Mouse (Mus musculus) MEL (cell line): Measurements from ENCODE around the gene Gm20458. TPM values are rescaled to one million over a fixed set of nuclear protein-coding genes. Genes with fewer than 3 reads are reported as not detected.

ENCODE experiments used
- DNase-seq: peaks from one replicate; pipeline ENCODE4 v3.0.0; 2011; ENCODE audit warnings: low read depth, low spot score
- H3K27ac ChIP-seq: 2 replicates; pipeline ENCODE4 v1.5.1; 2012; ENCODE audit warnings: low read depth, mild to moderate bottlenecking, control low read depth, low read length, moderate library complexity; ENCODE audit not compliant: control insufficient read depth
- H3K27me3 ChIP-seq, 2 experiments: fragments of 150-350 bp in 1 of 2; sonication (generic) in 1 of 2; 2 replicates each; pipeline ENCODE4 v1.6.1; 2012; ENCODE audit warnings: low read length in 2 of 2, mild to moderate bottlenecking in 2 of 2, improper control_type of control experiment in 1 of 2, moderate library complexity in 1 of 2; ENCODE audit not compliant: insufficient read depth in 2 of 2, control insufficient read depth in 1 of 2
- H3K36me3 ChIP-seq, 2 experiments: 2 replicates each; pipeline ENCODE4 v1.6.1; 2012 to 2014; ENCODE audit warnings: low read length in 2 of 2, improper control_type of control experiment in 1 of 2, inconsistent platforms in 1 of 2, mild to moderate bottlenecking in 1 of 2; ENCODE audit not compliant: insufficient read depth in 2 of 2, control insufficient read depth in 1 of 2
- H3K4me1 ChIP-seq, 2 experiments: fragments of 150-350 bp in 1 of 2; sonication (generic) in 1 of 2; 2 replicates each; pipeline ENCODE4 v1.6.1; 2012; ENCODE audit warnings: low read length in 2 of 2, improper control_type of control experiment in 1 of 2, mild to moderate bottlenecking in 1 of 2; ENCODE audit not compliant: insufficient read depth in 2 of 2, control insufficient read depth in 1 of 2
- H3K4me3 ChIP-seq, 2 experiments: fragments of 150-350 bp in 1 of 2; sonication (generic) in 1 of 2; 2 replicates each; pipeline ENCODE4 v1.5.1; 2012; ENCODE audit warnings: low read depth in 2 of 2, low read length in 2 of 2, mild to moderate bottlenecking in 2 of 2, moderate library complexity in 2 of 2, control low read depth in 1 of 2, improper control_type of control experiment in 1 of 2; ENCODE audit not compliant: control insufficient read depth in 1 of 2, insufficient read depth in 1 of 2
- H3K79me2 ChIP-seq: 2 replicates; pipeline ENCODE4 v1.6.1; 2012; ENCODE audit warnings: mild to moderate bottlenecking, low read length, moderate library complexity; ENCODE audit not compliant: control insufficient read depth, poor library complexity, insufficient read depth
- H3K9ac ChIP-seq: 2 replicates; pipeline ENCODE4 v1.6.1; 2012; ENCODE audit warnings: low read depth, mild to moderate bottlenecking, control low read depth, low read length, moderate library complexity; ENCODE audit not compliant: control insufficient read depth, poor library complexity, severe bottlenecking
- H3K9me3 ChIP-seq: fragments of 150-350 bp; sonication (generic); replicated peaks from 2 replicates; pipeline ENCODE4 v1.6.1; 2012; ENCODE audit warnings: mild to moderate bottlenecking, low read length, improper control_type of control experiment, moderate library complexity; ENCODE audit not compliant: insufficient read depth
- CHD1 ChIP-seq: IDR thresholded peaks from 2 replicates; pipeline ENCODE4 v1.6.1; 2012; ENCODE audit warnings: low read depth, mild to moderate bottlenecking, inconsistent platforms, low read length, improper control_type of control experiment
- CHD2 ChIP-seq: IDR thresholded peaks from 2 replicates; pipeline ENCODE4 v1.6.1; 2011; ENCODE audit warnings: low read length, improper control_type of control experiment
- CTCF ChIP-seq, 3 experiments: IDR thresholded peaks in 2 of 3; conservative IDR thresholded peaks in 1 of 3; 2 replicates each; pipeline ENCODE4 v1.5.1; 2011 to 2012; ENCODE audit warnings: low read length in 3 of 3, low read depth in 2 of 3, mild to moderate bottlenecking in 2 of 3, improper control_type of control experiment in 1 of 3, inconsistent platforms in 1 of 3, mixed read lengths in 1 of 3, moderate library complexity in 1 of 3; ENCODE audit not compliant: control insufficient read depth in 1 of 3, insufficient read depth in 1 of 3, poor library complexity in 1 of 3, severe bottlenecking in 1 of 3
- ELF1 ChIP-seq: IDR thresholded peaks from 2 replicates; pipeline ENCODE4 v1.6.1; 2014; ENCODE audit warnings: low read depth, mild to moderate bottlenecking, inconsistent platforms, low read length, improper control_type of control experiment, moderate library complexity
- EP300 ChIP-seq, 2 experiments: IDR thresholded peaks; 2 replicates each; pipeline ENCODE4 v1.6.1; 2011; ENCODE audit warnings: improper control_type of control experiment in 2 of 2, low read length in 2 of 2, low read depth in 1 of 2, mild to moderate bottlenecking in 1 of 2
- ETS1 ChIP-seq: IDR thresholded peaks from 2 replicates; pipeline ENCODE4 v1.6.1; 2012; ENCODE audit warnings: low read depth, mild to moderate bottlenecking, inconsistent platforms, low read length, improper control_type of control experiment, moderate library complexity
- HCFC1 ChIP-seq: IDR thresholded peaks from 2 replicates; pipeline ENCODE4 v1.6.1; 2012; ENCODE audit warnings: low read depth, mild to moderate bottlenecking, inconsistent platforms, low read length, improper control_type of control experiment, moderate library complexity
- JUND ChIP-seq: IDR thresholded peaks from 2 replicates; pipeline ENCODE4 v1.6.1; 2011; ENCODE audit warnings: low read depth, mild to moderate bottlenecking, improper control_type of control experiment, low read length
- KAT2A ChIP-seq: conservative IDR thresholded peaks from 2 replicates; pipeline ENCODE4 v1.6.1; 2012; ENCODE audit warnings: low read depth, low read length, improper control_type of control experiment, inconsistent platforms
- MAFK ChIP-seq: IDR thresholded peaks from 2 replicates; pipeline ENCODE4 v1.6.1; 2011; ENCODE audit warnings: low read depth, mild to moderate bottlenecking, low read length, improper control_type of control experiment, borderline replicate concordance
- MAZ ChIP-seq: IDR thresholded peaks from 2 replicates; pipeline ENCODE4 v1.6.1; 2012; ENCODE audit warnings: low read depth, mild to moderate bottlenecking, inconsistent platforms, low read length, improper control_type of control experiment
- MXI1 ChIP-seq: IDR thresholded peaks from 2 replicates; pipeline ENCODE4 v1.6.1; 2011; ENCODE audit warnings: mild to moderate bottlenecking, low read depth, low read length, improper control_type of control experiment
- MYB ChIP-seq: IDR thresholded peaks from 2 replicates; pipeline ENCODE4 v1.6.1; 2011; ENCODE audit warnings: mild to moderate bottlenecking, low read depth, low read length, improper control_type of control experiment
- MYC ChIP-seq: IDR thresholded peaks from 2 replicates; pipeline ENCODE4 v1.6.1; 2011; ENCODE audit warnings: low read depth, mild to moderate bottlenecking, low read length, improper control_type of control experiment, moderate library complexity
- POLR2A ChIP-seq, 2 experiments: IDR thresholded peaks; 2 replicates each; pipeline ENCODE4 v1.6.1; 2011 to 2012; ENCODE audit warnings: low read length in 2 of 2, mild to moderate bottlenecking in 2 of 2, control low read depth in 1 of 2, improper control_type of control experiment in 1 of 2, low read depth in 1 of 2, moderate library complexity in 1 of 2; ENCODE audit not compliant: control insufficient read depth in 1 of 2, insufficient read depth in 1 of 2, poor library complexity in 1 of 2
- POLR2AphosphoS2 ChIP-seq: IDR thresholded peaks from 2 replicates; pipeline ENCODE4 v1.6.1; 2011; ENCODE audit warnings: low read length, improper control_type of control experiment
- POLR2AphosphoS5 ChIP-seq: IDR thresholded peaks from 2 replicates; pipeline ENCODE4 v1.6.1; 2012; ENCODE audit warnings: low read depth, borderline replicate concordance, mild to moderate bottlenecking, inconsistent platforms, low read length, moderate library complexity, mixed read lengths
- RAD21 ChIP-seq: IDR thresholded peaks from 2 replicates; pipeline ENCODE4 v1.6.1; 2011; ENCODE audit warnings: mild to moderate bottlenecking, low read depth, low read length, improper control_type of control experiment
- RCOR1 ChIP-seq: IDR thresholded peaks from 2 replicates; pipeline ENCODE4 v1.6.1; 2012; ENCODE audit warnings: low read depth, mild to moderate bottlenecking, inconsistent platforms, low read length, improper control_type of control experiment
- SIN3A ChIP-seq: IDR thresholded peaks from 2 replicates; pipeline ENCODE4 v1.6.1; 2012; ENCODE audit warnings: low read length, improper control_type of control experiment, inconsistent platforms
- SMC3 ChIP-seq: IDR thresholded peaks from 2 replicates; pipeline ENCODE4 v1.6.1; 2011; ENCODE audit warnings: low read depth, low read length, improper control_type of control experiment
- TAL1 ChIP-seq: IDR thresholded peaks from 2 replicates; pipeline ENCODE4 v1.6.1; 2012; ENCODE audit warnings: mild to moderate bottlenecking, inconsistent platforms, low read length, moderate library complexity, mixed read lengths
- TBP ChIP-seq: IDR thresholded peaks from 2 replicates; pipeline ENCODE4 v1.8.0; 2011; ENCODE audit warnings: low read depth, low read length, improper control_type of control experiment
- TCF12 ChIP-seq: IDR thresholded peaks from 2 replicates; pipeline ENCODE4 v1.6.1; 2014; ENCODE audit warnings: low read depth, mild to moderate bottlenecking, inconsistent platforms, low read length, improper control_type of control experiment, moderate library complexity
- UBTF ChIP-seq: IDR thresholded peaks from 2 replicates; pipeline ENCODE4 v1.6.1; 2012; ENCODE audit warnings: low read depth, mild to moderate bottlenecking, inconsistent platforms, low read length, improper control_type of control experiment, moderate library complexity, borderline replicate concordance; ENCODE audit not compliant: insufficient read depth
- ZC3H11A ChIP-seq: IDR thresholded peaks from 2 replicates; pipeline ENCODE4 v1.6.1; 2012; ENCODE audit warnings: low read depth, mild to moderate bottlenecking, inconsistent platforms, low read length, improper control_type of control experiment
- ZKSCAN1 ChIP-seq: IDR thresholded peaks from 2 replicates; pipeline ENCODE4 v1.6.1; 2012; ENCODE audit warnings: low read depth, mild to moderate bottlenecking, inconsistent platforms, low read length, improper control_type of control experiment, moderate library complexity
- ZMIZ1 ChIP-seq: IDR thresholded peaks from 2 replicates; pipeline ENCODE4 v1.6.1; 2012; ENCODE audit warnings: low read depth, mild to moderate bottlenecking, inconsistent platforms, low read length, improper control_type of control experiment, moderate library complexity
- polyA plus RNA-seq, 2 experiments: library from polyadenylated mRNA; stranded (reverse) in 1 of 2; unstranded in 1 of 2; fragments of >175 nt in 1 of 2; fragments of >200 nt in 1 of 2; gene quantifications; 2 replicates each; pipeline versions ENCODE4 v1.2.1 to v1.2.4; 2012; ENCODE audit warnings: low replicate concordance in 2 of 2, low read depth in 1 of 2; ENCODE audit not compliant: insufficient read length in 2 of 2, insufficient read depth in 1 of 2, missing spikeins in 1 of 2
- total RNA-seq: library from RNA; depleted of rRNA; stranded (reverse); fragments of 300-350 nt; gene quantifications from 2 replicates; pipeline ENCODE4 v1.2.3, GENCODE M21; 2012

Gene Gm20458
- total and polyA plus RNA-seq, 3 experiments, result 1.0 to 19.2 TPM; not detected in 1

- H3K27ac ChIP-seq, result no peak overlapping the region
- DNase-seq, result no peak
- no peaks in the 10 kb centered on the region for H3K9me3 ChIP-seq
- H3K4me3 ChIP-seq, result no peak overlapping the region
- H3K36me3 ChIP-seq, result no peaks in the 10 kb centered on the region
- TF ChIP-seq ZMIZ1, result no peak
- TF ChIP-seq MYC, result no peak
- no peak for TF ChIP-seq MAZ
- TF ChIP-seq ETS1, result no peak
- TF ChIP-seq HCFC1, result no peak
- TF ChIP-seq SMC3, result no peak
- no peak for TF ChIP-seq EP300 (IDR thresholded peaks at IDR 0.05; ENCODE audit: low read depth in 1 of 2, low read length in 2 of 2)
- no peak for TF ChIP-seq JUND
- TF ChIP-seq MAFK, result no peak
- H3K27me3 ChIP-seq, result peaks cover 0 to 6% of the 10 kb centered on the region in 2 experiments; a peak in 3 of 4 replicates
- H3K9ac ChIP-seq, result no peak overlapping the region
- no peaks in the 10 kb centered on the region for H3K79me2 ChIP-seq
- no peaks in the 10 kb centered on the region for H3K4me1 ChIP-seq
Measured at GRCm38 (mm10) chr2:164423464-164423863, 37.3 kb upstream of the Gm20458 start.

DNA sequence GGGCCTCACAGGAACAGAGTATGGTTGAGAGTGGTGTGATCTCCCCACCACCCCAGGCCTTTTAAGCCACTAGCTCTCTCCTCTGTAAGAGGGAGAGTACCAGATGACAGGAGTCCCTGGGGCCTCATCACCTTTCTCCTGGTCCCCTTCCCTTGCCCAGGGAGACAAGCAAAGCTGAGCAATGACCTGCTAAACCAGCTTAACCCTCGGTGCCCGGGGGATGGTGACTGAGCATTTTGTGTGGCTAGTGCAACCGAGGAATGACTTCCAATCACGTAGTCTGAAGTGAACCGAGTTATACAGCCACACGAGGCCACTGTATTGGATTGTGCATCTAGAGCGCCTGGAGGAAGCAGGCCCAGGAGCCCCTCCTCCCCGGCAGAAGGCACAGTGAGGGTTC is 36.4 kb upstream of the Gm20458 start:
- peaks cover 0 to 7% of the 10 kb centered on the region in 2 experiments; a peak in 3 of 4 replicates for H3K27me3 ChIP-seq

DNA sequence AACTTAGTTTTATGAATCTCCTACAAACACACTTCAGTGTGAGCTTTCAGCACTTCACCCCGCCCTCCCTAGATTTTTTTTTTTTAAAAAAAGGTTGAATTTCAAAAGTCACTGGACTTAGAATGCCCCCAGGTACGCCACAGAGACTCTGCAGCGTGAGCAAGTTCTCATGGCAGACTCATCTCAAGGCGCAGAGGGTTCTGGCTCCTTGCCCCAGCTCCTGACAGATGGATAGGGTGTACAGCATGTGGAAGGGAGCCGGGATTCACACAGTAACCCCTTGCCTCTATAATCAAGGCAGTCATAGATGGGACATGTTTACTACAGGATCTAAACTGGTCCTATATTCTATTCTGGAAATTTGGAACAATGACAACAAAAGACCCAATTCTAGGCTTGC is 35.4 kb upstream of the Gm20458 start:
- Histone ChIP-seq H3K4me3 (no peak overlapping the region), H3K9ac (no peak overlapping the region), H3K4me1 (no peaks in the 10 kb centered on the region), H3K79me2 (no peaks in the 10 kb centered on the region), H3K27me3 (peaks cover 0 to 8% of the 10 kb centered on the region in 2 experiments), H3K36me3 (no peaks in the 10 kb centered on the region), H3K27ac (no peak overlapping the region), H3K9me3 (no peaks in the 10 kb centered on the region)
- no peak for TF ChIP-seq SMC3
- no peak for TF ChIP-seq MXI1
- no peak for TF ChIP-seq CTCF (IDR thresholded peaks at IDR 0.05 in 2 of 3, conservative IDR thresholded peaks at IDR 0.05 in 1 of 3; ENCODE audit: control insufficient read depth in 1 of 3, insufficient read depth in 1 of 3, low read depth in 2 of 3, low read length in 3 of 3, poor library complexity in 1 of 3, severe bottlenecking in 1 of 3)
- TF ChIP-seq RAD21, result no peak
- TF ChIP-seq RCOR1, result no peak
- no peak for TF ChIP-seq CHD1
- no peak for TF ChIP-seq SIN3A
- no peak for TF ChIP-seq POLR2AphosphoS5
- DNase-seq, result no peak

More for the DNA sequence above, 36.4 kb upstream of the Gm20458 start:
- H3K9ac ChIP-seq, result no peak overlapping the region
- TF ChIP-seq JUND (no peak), HCFC1 (no peak), CTCF (IDR thresholded peaks at IDR 0.05 in 2 of 3, conservative IDR thresholded peaks at IDR 0.05 in 1 of 3; ENCODE audit: control insufficient read depth in 1 of 3, insufficient read depth in 1 of 3, low read depth in 2 of 3, low read length in 3 of 3, poor library complexity in 1 of 3, severe bottlenecking in 1 of 3) (no peak), MAFK (no peak), CHD2 (no peak), TCF12 (no peak), ETS1 (no peak), ZKSCAN1 (no peak), MYB (no peak), KAT2A (no peak), ZC3H11A (no peak), ELF1 (no peak), POLR2A (IDR thresholded peaks at IDR 0.05; ENCODE audit: control insufficient read depth in 1 of 2, insufficient read depth in 1 of 2, low read depth in 1 of 2, low read length in 2 of 2, poor library complexity in 1 of 2) (no peak), TAL1 (no peak), UBTF (no peak), TBP (no peak), POLR2AphosphoS2 (no peak)
- H3K4me3 ChIP-seq, result no peak overlapping the region
- H3K36me3 ChIP-seq, result no peaks in the 10 kb centered on the region
- no peaks in the 10 kb centered on the region for H3K9me3 ChIP-seq
- no peaks in the 10 kb centered on the region for H3K4me1 ChIP-seq
- DNase-seq, result no peak
- H3K27ac ChIP-seq, result no peak overlapping the region
- no peaks in the 10 kb centered on the region for H3K79me2 ChIP-seq
